Mouse (Mus musculus): ENCODE data around the gene Tmem260. TPM values are rescaled to one million over a fixed set of nuclear protein-coding genes. Genes with fewer than 3 reads are reported as not detected.

Gene Tmem260
- total and polyA plus RNA-seq, 3 experiments: 3.7 to 24.2 (median 16.0) TPM

DNA sequence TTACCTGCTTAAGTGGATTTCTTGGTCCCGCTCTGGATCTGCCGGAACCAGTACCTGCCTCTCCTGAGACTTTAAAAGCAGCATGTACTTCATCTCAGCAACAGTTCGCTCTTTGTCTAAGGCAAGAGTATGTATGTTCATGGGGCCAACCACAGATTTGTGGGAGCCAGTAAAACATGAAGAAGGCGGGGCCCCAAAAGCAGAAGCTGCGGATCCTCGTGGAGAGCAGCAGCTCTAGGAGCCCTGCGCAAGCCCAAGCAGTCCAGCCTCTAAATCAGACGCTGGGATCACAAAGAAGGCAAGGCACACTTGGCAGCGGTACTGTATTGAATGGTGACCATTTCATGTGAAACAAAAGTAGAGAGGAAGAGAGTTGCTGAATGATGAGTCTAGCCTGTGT is 107.8 kb downstream of the Tmem260 start:
- DNase-seq (ENCODE audit: low spot score) (no peak), ATAC-seq (ENCODE audit: extremely low read depth, insufficient number of reproducible peaks, low FRiP score, poor library complexity, severe bottlenecking) (no peak)
- H3K4me3 ChIP-seq (ENCODE audit: low read depth, low read length): no peak overlapping the region
- TF ChIP-seq GATA1 (IDR thresholded peaks at IDR 0.05; ENCODE audit: borderline replicate concordance, low read length): no peak
- TF ChIP-seq GATA2 (IDR thresholded peaks at IDR 0.05; ENCODE audit: borderline replicate concordance, low read depth, low read length): no peak
- TF ChIP-seq CTCF (IDR thresholded peaks at IDR 0.05; ENCODE audit: low read depth, low read length): no peak
- no peak for TF ChIP-seq POLR2AphosphoS5 (IDR thresholded peaks at IDR 0.05; ENCODE audit: insufficient replicate concordance, low read depth, low read length)
- no peak for TF ChIP-seq TAL1 (conservative IDR thresholded peaks at IDR 0.05; ENCODE audit: low read depth, low read length)
- no peaks in the 10 kb centered on the region for H3K9me3 ChIP-seq (replicated peaks)
- no peaks in the 10 kb centered on the region for H3K36me3 ChIP-seq (replicated peaks)
- peaks cover 25% of the 10 kb centered on the region for H3K4me1 ChIP-seq (ENCODE audit: insufficient read depth, low read depth, low read length)
- no peaks in the 10 kb centered on the region for H3K27me3 ChIP-seq (ENCODE audit: insufficient read depth, low read length)

- Histone ChIP-seq H3K36me3 (replicated peaks) (no peaks in the 10 kb centered on the region), H3K27me3 (ENCODE audit: insufficient read depth, low read length) (peaks cover 7% of the 10 kb centered on the region; the same call in 1 of the 2 replicates), H3K9me3 (replicated peaks) (no peaks in the 10 kb centered on the region), H3K4me1 (ENCODE audit: insufficient read depth, low read depth, low read length) (peaks cover 23% of the 10 kb centered on the region), H3K4me3 (ENCODE audit: low read depth, low read length) (no peak overlapping the region)
- DNase-seq (ENCODE audit: low spot score) (no peak), ATAC-seq (ENCODE audit: extremely low read depth, insufficient number of reproducible peaks, low FRiP score, poor library complexity, severe bottlenecking) (0 out of 2 replicates have a peak, but pooled peaks have one; percentile 15)
- TF ChIP-seq TAL1 (conservative IDR thresholded peaks at IDR 0.05; ENCODE audit: low read depth, low read length) (no peak), GATA1 (IDR thresholded peaks at IDR 0.05; ENCODE audit: borderline replicate concordance, low read length) (no peak), POLR2AphosphoS5 (IDR thresholded peaks at IDR 0.05; ENCODE audit: insufficient replicate concordance, low read depth, low read length) (no peak), GATA2 (IDR thresholded peaks at IDR 0.05; ENCODE audit: borderline replicate concordance, low read depth, low read length) (no peak), CTCF (IDR thresholded peaks at IDR 0.05; ENCODE audit: low read depth, low read length) (no peak)
Measured at GRCm38 (mm10) chr14:48558975-48559374, 113.1 kb downstream of the Tmem260 start.

GRCm38 (mm10) chr14:48559736-48560135 is 113.8 kb downstream of the Tmem260 start:
- peaks cover 7% of the 10 kb centered on the region; the same call in 1 of the 2 replicates for H3K27me3 ChIP-seq (ENCODE audit: insufficient read depth, low read length)
- H3K9me3 ChIP-seq (replicated peaks): no peaks in the 10 kb centered on the region
- peak; percentile 10 for DNase-seq (ENCODE audit: low spot score)
- H3K36me3 ChIP-seq (replicated peaks): no peaks in the 10 kb centered on the region
- TF ChIP-seq GATA1 (IDR thresholded peaks at IDR 0.05; ENCODE audit: borderline replicate concordance, low read length) (no peak), TAL1 (conservative IDR thresholded peaks at IDR 0.05; ENCODE audit: low read depth, low read length) (no peak), POLR2AphosphoS5 (IDR thresholded peaks at IDR 0.05; ENCODE audit: insufficient replicate concordance, low read depth, low read length) (no peak), CTCF (IDR thresholded peaks at IDR 0.05; ENCODE audit: low read depth, low read length) (no peak), GATA2 (IDR thresholded peaks at IDR 0.05; ENCODE audit: borderline replicate concordance, low read depth, low read length) (no peak)
- peak overlapping the region; percentile 29; the same call in 1 of the 2 replicates for H3K4me3 ChIP-seq (ENCODE audit: low read depth, low read length)
- peak; percentile 28; the same call in 1 of the 2 replicates for ATAC-seq (ENCODE audit: extremely low read depth, insufficient number of reproducible peaks, low FRiP score, poor library complexity, severe bottlenecking)
- H3K4me1 ChIP-seq (ENCODE audit: insufficient read depth, low read depth, low read length): peaks cover 20% of the 10 kb centered on the region

- no peak for ATAC-seq (ENCODE audit: extremely low read depth, insufficient number of reproducible peaks, low FRiP score, poor library complexity, severe bottlenecking)
- peaks cover 31% of the 10 kb centered on the region for H3K27me3 ChIP-seq (ENCODE audit: insufficient read depth, low read length)
- TF ChIP-seq CTCF (IDR thresholded peaks at IDR 0.05; ENCODE audit: low read depth, low read length): no peak
- no peak for TF ChIP-seq TAL1 (conservative IDR thresholded peaks at IDR 0.05; ENCODE audit: low read depth, low read length)
- TF ChIP-seq GATA1 (IDR thresholded peaks at IDR 0.05; ENCODE audit: borderline replicate concordance, low read length): no peak
- TF ChIP-seq GATA2 (IDR thresholded peaks at IDR 0.05; ENCODE audit: borderline replicate concordance, low read depth, low read length): no peak
- TF ChIP-seq POLR2AphosphoS5 (IDR thresholded peaks at IDR 0.05; ENCODE audit: insufficient replicate concordance, low read depth, low read length): no peak
Measured at GRCm38 (mm10) chr14:48566596-48566995, 120.7 kb downstream of the Tmem260 start.

More at GRCm38 (mm10) chr14:48566596-48566995, 120.7 kb downstream of the Tmem260 start:
- Histone ChIP-seq H3K4me1 (ENCODE audit: insufficient read depth, low read depth, low read length) (no peaks in the 10 kb centered on the region), H3K4me3 (ENCODE audit: low read depth, low read length) (no peak overlapping the region), H3K9me3 (replicated peaks) (no peaks in the 10 kb centered on the region), H3K36me3 (replicated peaks) (no peaks in the 10 kb centered on the region)
- no peak for DNase-seq (ENCODE audit: low spot score)

Other genes with a start within 250 kb of the Tmem260 start
- gene Otx2, start 227.7 kb downstream of the Tmem260 start, total RNA-seq (2014; fragmentation: Nextera tagmentation): not detected in 2 replicates
- 0.06 and 0.33 TPM in 2 replicates for gene Otx2, start 227.7 kb downstream of the Tmem260 start, total RNA-seq (2017)
- not detected in 2 replicates for gene Otx2, start 227.7 kb downstream of the Tmem260 start, polyA plus RNA-seq (2012)

Measured in G1E (cell line).